Mouse (Mus musculus) CH12.LX (cell line): ENCODE data around the gene Sf3a3. TPM values are rescaled to one million over a fixed set of nuclear protein-coding genes. Genes with fewer than 3 reads are reported as not detected.

ENCODE experiments used
- DNase-seq: peaks from one replicate; pipeline ENCODE4 v3.0.0-alpha.2; 2013; ENCODE audit errors: extremely low read depth
- H3K27ac ChIP-seq: 2 replicates; pipeline ENCODE4 v1.5.1; 2012; ENCODE audit warnings: low read depth, mild to moderate bottlenecking, control low read depth, moderate library complexity; ENCODE audit not compliant: insufficient read depth
- H3K27me3 ChIP-seq: replicated peaks from 2 replicates; pipeline ENCODE3; 2012; ENCODE audit warnings: inconsistent platforms
- H3K36me3 ChIP-seq, 2 experiments: replicated peaks in 1 of 2; 2 replicates each; pipeline versions ENCODE3 to v1.6.1; 2012; ENCODE audit warnings: inconsistent platforms in 1 of 2, low read length in 1 of 2, mild to moderate bottlenecking in 1 of 2, mixed read lengths in 1 of 2, moderate library complexity in 1 of 2; ENCODE audit not compliant: control insufficient read depth in 1 of 2, insufficient read depth in 1 of 2
- H3K4me1 ChIP-seq, 2 experiments: 2 replicates each; pipeline ENCODE4 v1.6.1; 2012; ENCODE audit warnings: inconsistent platforms in 1 of 2, moderate library complexity in 1 of 2; ENCODE audit not compliant: insufficient read depth in 2 of 2, control insufficient read depth in 1 of 2
- H3K4me2 ChIP-seq: 2 replicates; pipeline ENCODE4 v1.6.1; 2012; ENCODE audit warnings: low read depth, mild to moderate bottlenecking, control low read depth; ENCODE audit not compliant: poor library complexity, insufficient read depth, severe bottlenecking
- H3K4me3 ChIP-seq, 3 experiments: fragments of 150-350 bp in 1 of 3; sonication (generic) in 1 of 3; replicated peaks in 1 of 3; 2 replicates each; pipeline versions ENCODE3 to v1.5.1; 2011 to 2012; ENCODE audit warnings: low read depth in 2 of 3, low read length in 2 of 3, mild to moderate bottlenecking in 2 of 3, moderate library complexity in 2 of 3, control low read depth in 1 of 3, improper control_type of control experiment in 1 of 3, inconsistent platforms in 1 of 3, mixed read lengths in 1 of 3; ENCODE audit not compliant: poor library complexity in 1 of 3
- H3K79me2 ChIP-seq: replicated peaks from 2 replicates; pipeline ENCODE4 v1.6.1; 2012; ENCODE audit warnings: mild to moderate bottlenecking, moderate library complexity; ENCODE audit not compliant: control insufficient read depth, poor library complexity, insufficient read depth, severe bottlenecking; ENCODE audit errors: extremely low read depth
- H3K9ac ChIP-seq: 2 replicates; pipeline ENCODE4 v1.6.1; 2012; ENCODE audit warnings: low read depth, mild to moderate bottlenecking, control low read depth, moderate library complexity; ENCODE audit not compliant: insufficient read depth
- H3K9me3 ChIP-seq: replicated peaks from 2 replicates; pipeline ENCODE3; 2012; ENCODE audit warnings: low read length, inconsistent platforms, mixed read lengths
- CHD2 ChIP-seq: IDR thresholded peaks from 2 replicates; pipeline ENCODE4 v1.6.1; 2011; ENCODE audit warnings: low read length, improper control_type of control experiment
- ELF1 ChIP-seq: IDR thresholded peaks from 2 replicates; pipeline ENCODE4 v1.6.1; 2014; ENCODE audit warnings: low read depth, mild to moderate bottlenecking, inconsistent platforms, low read length, improper control_type of control experiment
- EP300 ChIP-seq: IDR thresholded peaks from 2 replicates; pipeline ENCODE4 v1.6.1; 2011; ENCODE audit warnings: low read length, improper control_type of control experiment
- GABPA ChIP-seq: IDR thresholded peaks from 2 replicates; pipeline ENCODE4 v1.6.1; 2012; ENCODE audit warnings: low read depth, low read length, improper control_type of control experiment, inconsistent platforms; ENCODE audit not compliant: insufficient replicate concordance
- IRF4 ChIP-seq: IDR thresholded peaks from 2 replicates; pipeline ENCODE4 v1.6.1; 2014; ENCODE audit warnings: low read depth, mild to moderate bottlenecking, inconsistent platforms, low read length, improper control_type of control experiment
- JUN ChIP-seq: IDR thresholded peaks from 2 replicates; pipeline ENCODE4 v1.6.1; 2011; ENCODE audit warnings: low read depth, mild to moderate bottlenecking, low read length, improper control_type of control experiment, moderate library complexity; ENCODE audit not compliant: insufficient read depth
- JUND ChIP-seq: conservative IDR thresholded peaks from 2 replicates; pipeline ENCODE4 v1.6.1; 2011; ENCODE audit warnings: low read depth, low read length, improper control_type of control experiment
- KAT2A ChIP-seq: IDR thresholded peaks from 2 replicates; pipeline ENCODE4 v1.6.1; 2012; ENCODE audit warnings: low read length, improper control_type of control experiment, inconsistent platforms; ENCODE audit not compliant: insufficient replicate concordance
- MAFK ChIP-seq: IDR thresholded peaks from 2 replicates; pipeline ENCODE4 v1.6.1; 2011; ENCODE audit warnings: low read length, improper control_type of control experiment; ENCODE audit not compliant: insufficient replicate concordance
- MAX ChIP-seq: IDR thresholded peaks from 2 replicates; pipeline ENCODE4 v1.6.1; 2011; ENCODE audit warnings: low read length, improper control_type of control experiment
- MAZ ChIP-seq: IDR thresholded peaks from 2 replicates; pipeline ENCODE4 v1.6.1; 2012; ENCODE audit warnings: low read depth, mild to moderate bottlenecking, inconsistent platforms, low read length, improper control_type of control experiment, moderate library complexity
- MEF2A ChIP-seq: IDR thresholded peaks from 2 replicates; pipeline ENCODE4 v1.6.1; 2014; ENCODE audit warnings: low read depth, mild to moderate bottlenecking, inconsistent platforms, low read length, improper control_type of control experiment, borderline replicate concordance
- MXI1 ChIP-seq: IDR thresholded peaks from 2 replicates; pipeline ENCODE4 v1.6.1; 2011; ENCODE audit warnings: mild to moderate bottlenecking, low read depth, low read length, improper control_type of control experiment
- MYC ChIP-seq: IDR thresholded peaks from 2 replicates; pipeline ENCODE4 v1.6.1; 2011; ENCODE audit warnings: low read depth, mild to moderate bottlenecking, improper control_type of control experiment, low read length
- NELFE ChIP-seq: IDR thresholded peaks from 2 replicates; pipeline ENCODE4 v1.6.1; 2011; ENCODE audit warnings: low read depth, low read length, improper control_type of control experiment
- NRF1 ChIP-seq: IDR thresholded peaks from 2 replicates; pipeline ENCODE4 v1.6.1; 2014; ENCODE audit warnings: low read depth, mild to moderate bottlenecking, inconsistent platforms, low read length, improper control_type of control experiment, moderate library complexity
- POLR2A ChIP-seq: IDR thresholded peaks from 2 replicates; pipeline ENCODE4 v1.6.1; 2011; ENCODE audit warnings: low read depth, mild to moderate bottlenecking, improper control_type of control experiment, low read length
- POLR2AphosphoS2 ChIP-seq: IDR thresholded peaks from 2 replicates; pipeline ENCODE4 v1.6.1; 2011; ENCODE audit warnings: low read depth, low read length, improper control_type of control experiment
- RAD21 ChIP-seq: IDR thresholded peaks from 2 replicates; pipeline ENCODE4 v1.6.1; 2011; ENCODE audit warnings: low read depth, mild to moderate bottlenecking, low read length, improper control_type of control experiment, moderate library complexity
- RCOR1 ChIP-seq: conservative IDR thresholded peaks from 2 replicates; pipeline ENCODE4 v1.6.1; 2012; ENCODE audit warnings: low read depth, mild to moderate bottlenecking, inconsistent platforms, low read length, improper control_type of control experiment
- SIN3A ChIP-seq: IDR thresholded peaks from 2 replicates; pipeline ENCODE4 v1.6.1; 2012; ENCODE audit warnings: low read length, improper control_type of control experiment, inconsistent platforms
- SMC3 ChIP-seq: IDR thresholded peaks from 2 replicates; pipeline ENCODE4 v1.6.1; 2011; ENCODE audit warnings: low read depth, low read length, improper control_type of control experiment
- TBP ChIP-seq: conservative IDR thresholded peaks from 2 replicates; pipeline ENCODE4 v1.6.1; 2011; ENCODE audit warnings: low read depth, low read length, improper control_type of control experiment
- USF2 ChIP-seq: conservative IDR thresholded peaks from 2 replicates; pipeline ENCODE4 v1.6.1; 2011; ENCODE audit warnings: low read depth, low read length, improper control_type of control experiment
- ZNF384 ChIP-seq: IDR thresholded peaks from 2 replicates; pipeline ENCODE4 v1.6.1; 2012; ENCODE audit warnings: low read depth, low read length, improper control_type of control experiment, inconsistent platforms
- dilution Hi-C: fragments of 300-500 bp; cut with MboI; formaldehyde crosslinking; loops from 2 replicates; pipeline ENCODE4 v1.14.3; 2020; ENCODE audit warnings: low sequenced_read_pairs; ENCODE audit not compliant: extremely low pct_unique_long_range_greater_than_20kb, extremely low pct_ligation_motif_present
- in situ Hi-C: fragments of 300-500 bp; cut with MboI; formaldehyde crosslinking; loops from 3 replicates; pipeline ENCODE4 v1.14.3; 2019; ENCODE audit warnings: low sequenced_read_pairs, low pct_ligation_motif_present, low pct_unique_long_range_greater_than_20kb, mixed read lengths
- polyA plus RNA-seq: library from polyadenylated mRNA; unstranded; fragments of >175 nt; gene quantifications from 2 replicates; pipeline ENCODE4 v1.2.1, GENCODE M21; 2012; ENCODE audit warnings: low read depth; ENCODE audit not compliant: insufficient read length
- total RNA-seq, 2 experiments: library from RNA; depleted of rRNA; stranded (reverse); fragments of 300-350 nt in 1 of 2; fragments of >200 nt in 1 of 2; gene quantifications; 2 replicates each; pipeline ENCODE4 v1.2.3; 2012 to 2014

The Sf3a3 gene
- total and polyA plus RNA-seq, 3 experiments, result 100 to 134 (median 122) TPM

DNA sequence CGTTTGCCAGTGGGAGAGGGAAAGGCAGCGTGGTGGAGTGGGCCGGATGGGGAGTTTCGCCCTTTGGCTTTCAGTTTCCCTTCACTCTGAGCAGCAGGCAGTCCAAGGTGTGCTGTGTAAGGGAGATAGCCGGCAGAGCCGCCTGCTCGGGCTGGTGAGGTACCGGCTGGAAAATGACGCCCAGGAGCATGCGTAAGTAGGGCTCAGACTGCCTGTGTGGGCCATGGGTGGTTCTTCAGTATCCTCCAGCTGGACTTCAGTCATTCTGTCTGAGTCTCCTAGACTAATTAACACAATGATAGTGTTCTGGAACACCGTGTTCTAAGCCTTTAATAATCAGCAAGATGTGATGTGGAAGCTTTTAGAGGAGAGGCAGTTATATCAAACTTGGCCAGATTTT, 28.3 kb downstream of the Sf3a3 start (continued):
- TF ChIP-seq RCOR1 (no peak), POLR2A (peak; percentile 50; the same call in 1 of the 2 replicates), SMC3 (no peak)

DNA sequence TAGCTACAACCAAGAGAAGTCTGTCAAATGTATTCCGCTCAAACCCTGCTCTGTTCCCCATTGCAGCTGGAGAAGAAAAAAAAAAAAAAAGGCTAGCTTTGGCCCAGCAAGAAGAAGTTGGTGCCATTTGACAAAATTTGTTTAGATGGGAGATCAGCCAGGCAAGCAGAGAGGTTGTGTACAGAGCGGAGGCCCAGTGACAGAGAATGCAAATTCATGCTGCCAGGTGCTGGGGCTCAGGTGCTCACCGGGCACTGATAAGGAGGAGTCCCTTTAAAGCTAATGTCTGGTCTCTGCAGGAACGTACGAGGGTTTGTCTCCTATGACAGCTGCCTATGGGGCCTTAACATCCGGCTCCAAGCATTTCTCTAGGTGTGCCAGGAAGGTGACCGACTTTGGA, 32.0 kb downstream of the Sf3a3 start:
- Histone ChIP-seq H3K9ac (no peak overlapping the region), H3K4me2 (no peak overlapping the region), H3K9me3 (no peaks in the 10 kb centered on the region), H3K79me2 (peaks cover 5% of the 10 kb centered on the region; the same call in 1 of the 2 replicates), H3K27me3 (no peaks in the 10 kb centered on the region), H3K4me3 (no peak overlapping the region), H3K36me3 (peaks cover 41 to 69% of the 10 kb centered on the region in 2 experiments), H3K4me1 (peaks cover 9 to 37% of the 10 kb centered on the region in 2 experiments), H3K27ac (no peak overlapping the region)
- dilution Hi-C loops, result no loop called here
- TF ChIP-seq USF2, result no peak
- TF ChIP-seq NRF1, result no peak
- no peak for TF ChIP-seq EP300
- TF ChIP-seq IRF4, result no peak
- TF ChIP-seq JUN, result no peak
- TF ChIP-seq MEF2A, result no peak
- TF ChIP-seq ZNF384, result no peak
- TF ChIP-seq RCOR1, result no peak
- no peak for TF ChIP-seq CHD2
- TF ChIP-seq MXI1, result no peak
- no peak for TF ChIP-seq SIN3A
- no peak for TF ChIP-seq MYC
- TF ChIP-seq MAZ, result no peak
- no peak for TF ChIP-seq RAD21
- TF ChIP-seq JUND, result no peak
- TF ChIP-seq NELFE, result no peak
- TF ChIP-seq MAX, result no peak
- no peak for DNase-seq
- in situ Hi-C loops, result no loop called here

- DNase-seq, result no peak
- no peak overlapping the region for H3K4me3 ChIP-seq
- no peaks in the 10 kb centered on the region for H3K27me3 ChIP-seq
- TF ChIP-seq GABPA (no peak), MEF2A (no peak), MAFK (no peak), SIN3A (no peak), TBP (no peak), POLR2AphosphoS2 (no peak), MAZ (no peak), ELF1 (no peak), KAT2A (no peak), SMC3 (no peak)
- H3K36me3 ChIP-seq, result peaks cover 41 to 69% of the 10 kb centered on the region in 2 experiments
- no peak overlapping the region for H3K27ac ChIP-seq
- H3K9me3 ChIP-seq, result no peaks in the 10 kb centered on the region
- in situ Hi-C loops, result no loop called here
- no peak overlapping the region for H3K9ac ChIP-seq
- H3K4me2 ChIP-seq, result no peak overlapping the region
- dilution Hi-C loops, result no loop called here
- peaks cover 9 to 47% of the 10 kb centered on the region in 2 experiments for H3K4me1 ChIP-seq
- H3K79me2 ChIP-seq, result peaks cover 11% of the 10 kb centered on the region
Observed at GRCm38 (mm10) chr4:124747851-124748250, 33.3 kb downstream of the Sf3a3 start.
